In the genomic region with DNA sequence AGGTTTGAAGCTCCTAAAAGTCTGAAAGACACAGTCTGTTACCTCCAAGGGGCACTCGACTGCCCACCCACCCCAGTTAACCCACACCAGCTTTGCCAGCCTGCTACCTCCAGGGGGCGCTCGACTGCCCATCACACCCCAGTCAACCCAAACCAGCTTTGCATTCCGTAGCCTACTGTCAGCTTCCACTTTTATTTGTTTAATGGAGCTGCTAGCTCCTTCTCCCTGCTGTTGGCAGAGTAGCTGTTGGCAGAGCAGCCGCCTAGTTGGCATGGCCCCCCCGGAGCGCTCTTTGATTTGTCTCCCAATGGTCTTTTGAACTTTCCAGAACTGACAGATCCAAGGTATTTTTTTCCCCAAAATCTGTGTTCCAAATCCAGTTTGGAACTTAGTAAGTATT, we compare ENCODE assay signal across 11 mouse cellular contexts.
DNase-seq lines count a peak whose midpoint lies in the region; ATAC-seq and TF ChIP-seq lines count a peak whose summit lies in the region.
"Had no signal": no experiment of that assay in that cellular context is flagged by ENCODE, and none has a peak within 500 bp of the region (broad histone marks: within the 10 kb centered on the region; RNA-seq: fewer than 3 reads in every experiment).

No protein-coding gene starts in this region.

- 65% methylated on average over 7 of the region's 7 CpGs for WGBS in neural tube, embryonic 15.5 days
- WGBS in kidney, embryonic 15.5 days = 74% methylated on average over 7 of the region's 7 CpGs

- H3K36me3 ChIP-seq in C2C12 (ENCODE audit: control insufficient read depth, insufficient read depth) = no peaks in the 10 kb centered on the region
- no peaks in the 10 kb centered on the region for H3K36me3 ChIP-seq in neural tube, embryonic 15.5 days
- H3K36me3 ChIP-seq in kidney, embryonic 15.5 days = no peaks in the 10 kb centered on the region
- H3K36me3 ChIP-seq: liver, embryonic 12.5 days had no signal

- no peak overlapping the region for H3K9ac ChIP-seq in neural tube, embryonic 15.5 days (replicated peaks)
- no peak overlapping the region for H3K9ac ChIP-seq in kidney, embryonic 15.5 days
- H3K9ac ChIP-seq: hindbrain, embryonic 14.5 days; liver, embryonic 12.5 days had no signal

- H3K79me3 ChIP-seq in C2C12 (ENCODE audit: low read depth) = no peaks in the 10 kb centered on the region

- peaks cover 4% of the 10 kb centered on the region; the same call in 1 of the 2 replicates for H3K4me1 ChIP-seq in neural tube, embryonic 15.5 days
- H3K4me1 ChIP-seq in kidney, embryonic 15.5 days = 0 out of 2 replicates have a peak, but pooled peaks cover 2% of the 10 kb centered on the region
- H3K4me1 ChIP-seq: liver, embryonic 12.5 days had no signal

- no peaks in the 10 kb centered on the region for H3K79me2 ChIP-seq in C2C12 (ENCODE audit: control insufficient read depth, insufficient read depth)

- no peak for ATAC-seq in neural tube, embryonic 15.5 days (ENCODE audit: low FRiP score)
- no peak for ATAC-seq in kidney, embryonic 15.5 days (replicated peaks; ENCODE audit: low FRiP score)
- ATAC-seq: liver, embryonic 12.5 days had no signal

- no peak overlapping the region for H3K4me2 ChIP-seq in neural tube, embryonic 15.5 days
- H3K4me2 ChIP-seq in kidney, embryonic 15.5 days = no peak overlapping the region
- H3K4me2 ChIP-seq: hindbrain, embryonic 14.5 days; liver, embryonic 12.5 days had no signal

- H3K9me3 ChIP-seq in neural tube, embryonic 15.5 days (replicated peaks) = 0 out of 2 replicates have a peak, but pooled peaks cover 3% of the 10 kb centered on the region
- peaks cover 10% of the 10 kb centered on the region for H3K9me3 ChIP-seq in kidney, embryonic 15.5 days (replicated peaks)

- peak; percentile 1 to 27 for DNase-seq in kidney, postnatal 36 days
- no peak for DNase-seq in kidney, adult 9 months
- DNase-seq in A20 (ENCODE audit: low read depth, low spot score) = peak; percentile 66
- DNase-seq in cerebellum, postnatal 14 days = peak; percentile 32 to 48

- no peak overlapping the region for H3ac ChIP-seq in C2C12 (ENCODE audit: control insufficient read depth, insufficient read length, low read depth)

- TF ChIP-seq CTCF in C2C12 (IDR thresholded peaks at IDR 0.05; ENCODE audit: control insufficient read depth, insufficient read depth, insufficient read length) = peak; percentile 13

- no peaks in the 10 kb centered on the region for H3K27me3 ChIP-seq in C2C12 (ENCODE audit: control insufficient read depth, insufficient read depth, insufficient read length)
- H3K27me3 ChIP-seq in neural tube, embryonic 15.5 days (replicated peaks) = 0 out of 2 replicates have a peak, but pooled peaks cover 2% of the 10 kb centered on the region
- H3K27me3 ChIP-seq in kidney, embryonic 15.5 days = no peaks in the 10 kb centered on the region
- H3K27me3 ChIP-seq: liver, embryonic 12.5 days had no signal

- no peak overlapping the region for H3K27ac ChIP-seq in neural tube, embryonic 15.5 days (replicated peaks)
- no peak overlapping the region for H3K27ac ChIP-seq in kidney, embryonic 15.5 days
- H3K27ac ChIP-seq: hindbrain, embryonic 14.5 days; liver, embryonic 12.5 days had no signal

- H3K4me3 ChIP-seq in C2C12 (ENCODE audit: insufficient read depth, poor library complexity, severe bottlenecking) = no peak overlapping the region
- H3K4me3 ChIP-seq in neural tube, embryonic 15.5 days (replicated peaks) = no peak overlapping the region
- H3K4me3 ChIP-seq in kidney, embryonic 15.5 days (replicated peaks) = no peak overlapping the region
- H3K4me3 ChIP-seq: erythroblast, embryonic 14.5 days; liver, embryonic 12.5 days; myocyte had no signal

TF ChIP-seq in C2C12, 6 proteins besides CTCF, POLR2A, EP300 and RAD21:
- TF ChIP-seq FOSL1 (IDR thresholded peaks at IDR 0.05; ENCODE audit: insufficient read depth, low read length, poor library complexity, severe bottlenecking) = no peak
- TF ChIP-seq USF1 (IDR thresholded peaks at IDR 0.05; ENCODE audit: low read depth) = no peak
